Mouse (Mus musculus) ovary, adult 18-20 months (tissue): ENCODE results near the gene Mier3.

Source experiments
- DNase-seq: peaks from one replicate; pipeline ENCODE4 v3.0.0; 2022; ENCODE audit warnings: low spot score, mixed read lengths

The Mier3 gene

GRCm38 (mm10) chr13:111680679-111681078 lies at the start of gene Mier3:
TSS of gene Mier3 (plus strand) at chr13:111680979.
- DNase-seq = no peak

GRCm38 (mm10) chr13:111634163-111635160 lies 46.3 kb upstream of the Mier3 start:
- DNase-seq = no peak

GRCm38 (mm10) chr13:111640319-111640718 lies 40.5 kb upstream of the Mier3 start:
- no peak for DNase-seq

- DNase-seq = no peak
Observed at GRCm38 (mm10) chr13:111643636-111644035, 37.1 kb upstream of the Mier3 start.

- no peak for DNase-seq
Observed at GRCm38 (mm10) chr13:111646204-111646603, 34.6 kb upstream of the Mier3 start.

- DNase-seq = no peak
Observed at GRCm38 (mm10) chr13:111647279-111647678, 33.5 kb upstream of the Mier3 start.

GRCm38 (mm10) chr13:111651020-111651419 lies 29.8 kb upstream of the Mier3 start:
- no peak for DNase-seq

DNA sequence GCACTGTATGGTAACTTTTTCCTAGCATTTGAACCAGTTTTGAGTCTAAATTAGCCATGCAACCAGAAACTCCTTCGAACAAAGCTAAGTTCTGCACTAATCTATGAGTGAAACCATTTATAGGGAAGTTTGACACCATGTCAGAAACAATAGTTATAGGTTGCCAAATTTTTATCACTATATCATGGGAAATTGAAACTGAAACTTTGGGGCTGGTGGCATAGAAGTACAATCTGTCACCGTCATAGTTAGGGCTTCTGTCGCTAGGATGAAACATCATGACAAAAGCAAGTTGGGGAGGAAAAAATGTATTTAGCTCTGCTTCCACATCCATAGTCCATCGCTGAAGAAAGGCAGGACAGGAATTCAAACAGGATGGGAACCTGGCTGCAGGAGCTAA lies 25.5 kb upstream of the Mier3 start:
- no peak for DNase-seq

DNA sequence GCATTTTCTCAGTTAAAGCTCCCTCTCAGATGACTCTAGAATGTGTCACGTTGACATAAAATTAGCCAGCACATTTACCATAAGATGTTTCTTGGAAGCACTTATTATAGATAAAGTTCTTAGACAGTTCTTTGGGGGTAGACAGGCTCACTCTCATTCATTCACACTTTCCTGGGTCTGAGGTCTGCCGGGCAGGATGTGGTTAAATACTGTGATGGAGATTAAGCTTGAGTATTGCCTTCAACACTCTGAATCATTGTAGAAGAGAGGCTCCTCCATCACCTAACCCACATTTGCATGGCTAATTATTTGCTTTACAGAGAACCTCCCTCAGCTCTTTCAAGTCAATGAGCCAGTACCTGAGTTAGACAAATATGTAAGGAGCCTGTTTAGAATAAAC lies 24.9 kb upstream of the Mier3 start:
- DNase-seq = no peak

GRCm38 (mm10) chr13:111656309-111656708 lies 24.5 kb upstream of the Mier3 start:
- no peak for DNase-seq

- DNase-seq = no peak
Observed at GRCm38 (mm10) chr13:111656769-111657168, 24.0 kb upstream of the Mier3 start.

DNA sequence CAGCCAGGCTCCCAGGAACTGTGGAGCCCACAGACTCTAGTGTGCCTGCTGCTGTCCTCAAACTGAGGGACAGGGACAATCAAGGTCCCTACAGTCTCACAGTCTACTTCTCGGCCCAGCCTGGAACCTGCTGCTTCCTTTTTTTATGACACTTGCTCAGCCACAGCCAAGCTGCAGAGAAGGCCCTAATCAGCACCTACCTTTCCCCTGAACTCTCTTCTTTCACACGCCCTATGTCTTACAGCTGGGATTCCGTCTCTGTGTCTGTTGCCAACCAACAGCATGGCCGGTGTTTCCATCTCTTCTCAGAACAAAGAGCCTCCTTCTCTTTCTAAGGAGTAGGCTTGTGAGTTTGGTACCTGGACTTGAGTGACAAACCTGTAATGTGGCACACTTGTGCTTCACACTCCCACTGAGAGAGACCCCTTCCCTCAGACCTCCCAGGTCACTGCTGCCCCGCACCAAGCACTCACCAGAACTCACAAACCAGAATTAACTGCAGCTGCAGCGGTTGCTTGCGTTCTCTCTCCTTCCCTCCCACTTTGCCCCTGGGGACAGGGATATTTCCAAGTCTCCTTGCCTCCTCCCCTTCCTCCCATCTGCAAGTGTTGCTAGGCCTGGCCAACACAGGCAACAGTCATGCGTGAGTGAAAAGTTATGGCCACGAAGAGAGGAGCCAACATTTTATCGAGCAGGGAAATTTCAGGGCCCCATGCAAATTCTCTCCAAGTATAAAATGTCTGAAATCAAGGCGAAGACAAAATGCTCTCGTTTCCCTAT lies 22.1 kb upstream of the Mier3 start:
- no peak for DNase-seq

GRCm38 (mm10) chr13:111659430-111659829 lies 21.3 kb upstream of the Mier3 start:
- DNase-seq = no peak

DNA sequence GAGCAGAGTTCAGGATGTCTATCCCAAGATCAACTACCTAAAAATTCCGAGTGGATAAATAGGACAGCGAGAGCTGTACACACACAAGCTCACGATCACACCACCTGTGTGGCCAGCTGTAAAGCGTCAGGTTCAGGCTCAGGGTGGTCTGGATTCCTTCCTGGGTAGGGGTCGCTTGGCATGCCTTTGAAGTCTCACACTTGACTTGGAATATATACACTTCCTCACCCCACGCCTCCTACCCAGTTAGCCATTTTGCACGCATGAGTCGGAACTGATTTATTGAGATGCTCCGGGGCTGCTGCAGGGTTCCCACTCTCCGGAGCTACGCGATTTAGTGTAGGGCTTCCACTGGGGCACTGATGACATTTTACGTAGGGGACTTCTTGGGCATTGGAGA lies 20.7 kb upstream of the Mier3 start:
- no peak for DNase-seq

DNA sequence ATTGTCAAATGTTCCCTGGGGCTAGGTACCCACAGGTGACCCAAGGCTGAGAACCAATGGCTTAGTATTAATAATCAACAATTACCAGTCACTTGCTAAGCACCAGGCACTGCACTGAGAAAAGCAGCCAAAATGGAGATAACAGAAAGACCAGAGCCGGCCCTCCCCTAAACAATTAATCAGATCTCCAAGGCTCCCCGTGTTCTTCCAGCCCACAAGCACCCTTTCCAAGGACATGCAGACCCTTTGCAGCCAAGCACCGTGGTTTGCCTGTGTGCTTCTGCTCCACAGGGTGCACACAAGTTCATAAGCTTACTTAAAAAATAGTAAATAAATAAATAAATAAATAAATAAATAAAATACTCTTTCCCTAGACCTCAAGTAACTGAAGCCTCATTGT lies 20.2 kb upstream of the Mier3 start:
- peak; percentile 62 for DNase-seq

GRCm38 (mm10) chr13:111668016-111668415 lies 12.8 kb upstream of the Mier3 start:
- peak; percentile 31 for DNase-seq

- DNase-seq = no peak
Observed at GRCm38 (mm10) chr13:111676841-111677240, 3.9 kb upstream of the Mier3 start.

GRCm38 (mm10) chr13:111684056-111684625 lies 3.4 kb downstream of the Mier3 start:
- DNase-seq = no peak

GRCm38 (mm10) chr13:111685751-111686462 lies 5.1 kb downstream of the Mier3 start:
- DNase-seq = peak; percentile 81

GRCm38 (mm10) chr13:111686522-111687284 lies 5.9 kb downstream of the Mier3 start:
- peak; percentile 8 for DNase-seq

DNA sequence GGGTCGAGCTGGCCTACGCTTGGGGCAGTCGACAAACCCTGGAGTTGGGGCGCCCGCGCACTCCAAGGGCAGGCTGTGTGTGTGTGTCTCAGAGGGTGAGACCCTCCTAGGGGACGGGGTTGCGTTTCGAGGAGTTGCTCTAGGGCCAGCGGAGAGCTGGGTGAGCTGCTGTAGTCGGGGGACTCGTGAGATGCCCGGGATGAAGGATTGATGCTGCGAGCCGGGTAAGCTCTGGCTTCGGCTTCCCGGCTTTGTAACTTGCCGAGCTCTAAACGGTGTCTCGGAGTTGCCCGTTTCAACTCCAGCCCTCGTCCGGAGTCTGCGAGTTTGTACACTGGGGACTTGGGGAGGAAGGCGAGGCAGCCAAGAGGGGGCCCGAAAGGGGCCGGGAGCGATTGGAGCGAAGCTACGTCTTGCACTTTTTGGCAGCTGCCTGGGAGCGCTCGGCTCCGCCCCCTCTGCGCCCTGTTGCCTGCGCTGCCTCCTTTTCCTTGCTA lies 6.6 kb downstream of the Mier3 start:
- DNase-seq = peak; percentile 52
